Mouse (Mus musculus) cerebellum, adult 8-10 months (tissue): ENCODE measurements around the gene Dlgap5.

ENCODE experiments used
- DNase-seq: peaks from one replicate; pipeline ENCODE4 v3.0.0; 2022

The Dlgap5 gene

DNA sequence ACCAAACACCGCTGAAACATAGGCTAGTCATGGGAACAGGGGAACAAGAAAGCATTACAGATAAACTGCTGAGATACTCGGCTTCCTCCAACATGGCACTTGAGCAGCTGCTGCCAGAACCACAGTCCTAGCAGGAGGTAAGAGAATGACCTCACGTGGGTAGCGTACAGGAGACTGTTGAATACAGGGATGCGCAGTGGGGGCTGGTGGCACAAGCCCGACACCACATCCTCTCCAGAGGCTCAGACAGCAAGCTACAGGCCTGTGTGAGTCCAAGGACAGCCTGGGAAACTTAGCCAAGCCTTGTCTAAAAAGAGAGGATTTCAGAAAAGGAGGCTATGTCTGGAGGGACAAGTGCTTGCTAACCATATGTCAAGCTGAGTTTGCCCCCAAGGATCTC, 23.2 kb downstream of the Dlgap5 start:
- DNase-seq: no peak

DNA sequence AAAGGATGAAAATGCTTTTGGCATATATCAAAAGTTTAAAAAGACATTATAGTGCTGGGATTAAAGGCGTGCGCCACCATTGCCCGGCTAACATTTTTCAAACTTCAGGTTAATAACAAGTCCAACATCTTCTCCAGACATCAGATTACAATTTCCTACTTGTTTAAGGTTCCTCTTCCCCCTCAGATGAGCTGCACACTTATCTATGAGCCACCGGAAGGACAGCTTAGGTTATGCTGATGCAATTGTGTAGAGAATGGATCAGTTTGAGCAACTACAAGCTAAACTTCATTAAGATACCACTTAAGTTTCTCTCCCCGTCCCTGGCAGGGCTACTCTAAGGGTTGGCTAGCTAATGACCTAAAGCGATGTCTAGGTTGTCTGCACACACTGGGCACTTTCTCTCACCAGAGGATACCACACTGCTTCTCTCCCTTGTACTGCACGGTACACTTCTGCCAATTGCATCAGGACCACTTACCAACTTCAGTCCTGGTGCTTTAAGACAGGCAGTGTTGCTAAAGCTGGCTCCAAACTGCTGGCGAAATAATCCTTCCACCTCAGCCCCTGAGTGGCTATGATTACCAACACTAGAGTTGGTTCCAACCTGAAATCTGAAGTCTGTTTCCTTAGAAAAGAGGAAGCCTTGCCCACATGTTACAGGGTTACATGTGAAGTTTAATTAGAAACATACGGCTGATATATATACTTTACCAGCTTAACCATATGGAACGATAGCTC, 24.7 kb downstream of the Dlgap5 start:
- DNase-seq: no peak

DNA sequence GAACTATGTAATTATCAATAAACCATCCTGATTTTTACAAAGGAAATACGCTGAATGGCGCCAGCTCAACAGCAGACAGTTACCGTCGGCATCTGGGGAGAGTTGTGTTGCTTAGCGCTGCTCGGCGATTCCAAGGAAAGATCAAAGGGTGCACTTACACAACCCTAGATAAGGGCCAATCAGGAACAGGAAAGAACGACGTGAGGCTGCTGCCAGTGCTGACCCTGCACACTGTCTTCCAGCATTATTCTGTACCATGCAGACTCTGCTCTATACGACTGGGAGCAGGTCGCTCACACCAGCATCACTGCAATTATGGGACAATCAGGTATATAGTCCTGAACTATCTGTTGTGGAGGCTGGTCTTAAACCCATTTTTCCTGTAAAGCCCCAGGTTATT, 32.1 kb downstream of the Dlgap5 start:
- no peak for DNase-seq

DNA sequence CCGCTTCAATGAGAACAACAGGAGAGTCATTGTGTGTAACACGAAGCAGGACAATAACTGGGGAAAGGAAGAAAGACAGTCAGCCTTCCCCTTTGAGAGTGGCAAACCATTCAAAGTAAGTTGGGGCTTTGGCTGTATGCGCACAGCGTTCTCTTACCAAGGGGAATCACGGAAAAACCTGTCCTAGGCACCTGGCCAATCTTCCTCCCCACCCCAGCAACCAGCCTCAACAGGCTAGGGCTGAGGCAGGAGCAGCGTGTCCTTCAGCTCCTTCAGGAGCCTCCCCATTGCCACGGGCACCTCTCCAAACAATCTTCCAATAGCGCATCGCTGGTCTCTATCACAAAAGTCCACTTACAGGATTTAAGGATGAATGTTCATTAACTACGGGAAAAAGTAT, 33.6 kb downstream of the Dlgap5 start:
- DNase-seq: no peak

DNA sequence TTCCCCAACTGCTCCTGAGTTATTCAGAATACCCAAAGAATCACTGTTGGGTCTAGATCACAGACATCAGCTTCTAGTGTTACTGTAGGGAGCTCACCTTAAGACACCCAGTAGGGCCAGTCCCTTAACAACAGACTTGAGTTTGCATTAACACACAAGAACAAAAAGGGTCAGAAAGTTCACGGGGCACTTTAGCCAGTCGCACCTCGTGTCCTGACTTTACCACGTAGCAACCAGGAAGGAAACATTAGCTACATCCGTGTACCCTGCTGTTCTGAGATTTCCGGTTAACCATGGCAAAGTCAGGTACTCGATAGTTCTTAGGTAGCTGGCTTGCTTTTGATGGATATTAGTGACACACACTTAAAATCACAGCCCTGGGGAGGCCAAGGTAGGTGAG, 34.3 kb downstream of the Dlgap5 start:
- DNase-seq: no peak

DNA sequence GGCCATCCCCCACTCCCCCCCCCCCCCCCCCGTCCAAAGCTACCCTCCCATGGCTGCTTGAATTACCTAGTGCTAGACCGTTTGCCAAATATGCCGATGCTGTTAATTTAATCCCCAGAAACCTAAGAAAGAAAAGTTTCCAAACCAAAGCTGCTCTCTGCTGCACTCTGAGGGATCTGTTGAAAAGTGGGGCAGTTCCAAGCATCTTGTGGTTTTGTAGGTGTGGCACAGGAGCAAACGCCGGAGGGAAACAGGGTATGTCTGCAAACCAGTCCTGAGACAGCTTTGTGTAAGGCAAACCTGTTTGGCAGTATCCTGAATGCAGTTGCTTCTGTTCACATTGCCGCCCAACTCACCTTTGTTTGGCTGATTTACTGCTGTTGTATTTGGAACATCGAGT, 39.9 kb downstream of the Dlgap5 start:
- DNase-seq: no peak

DNA sequence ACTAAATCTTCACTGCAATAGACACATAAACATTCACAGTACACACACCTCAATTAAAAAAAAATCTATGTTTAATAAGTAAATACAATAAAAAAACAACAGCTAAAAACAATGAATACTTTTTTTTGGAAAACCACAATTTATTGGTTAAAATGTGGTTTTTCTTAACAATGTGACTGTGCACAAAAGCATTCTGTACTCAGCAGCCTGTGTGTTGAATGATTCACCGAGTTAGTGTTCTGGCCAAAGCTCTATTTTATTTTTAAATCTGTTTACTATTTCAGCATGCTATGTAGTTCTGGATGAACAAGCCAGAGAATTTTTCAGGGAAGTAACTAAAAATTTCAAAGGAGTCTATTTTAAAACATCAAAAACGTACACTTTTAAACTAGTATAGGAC, 41.7 kb downstream of the Dlgap5 start:
- DNase-seq: no peak

DNA sequence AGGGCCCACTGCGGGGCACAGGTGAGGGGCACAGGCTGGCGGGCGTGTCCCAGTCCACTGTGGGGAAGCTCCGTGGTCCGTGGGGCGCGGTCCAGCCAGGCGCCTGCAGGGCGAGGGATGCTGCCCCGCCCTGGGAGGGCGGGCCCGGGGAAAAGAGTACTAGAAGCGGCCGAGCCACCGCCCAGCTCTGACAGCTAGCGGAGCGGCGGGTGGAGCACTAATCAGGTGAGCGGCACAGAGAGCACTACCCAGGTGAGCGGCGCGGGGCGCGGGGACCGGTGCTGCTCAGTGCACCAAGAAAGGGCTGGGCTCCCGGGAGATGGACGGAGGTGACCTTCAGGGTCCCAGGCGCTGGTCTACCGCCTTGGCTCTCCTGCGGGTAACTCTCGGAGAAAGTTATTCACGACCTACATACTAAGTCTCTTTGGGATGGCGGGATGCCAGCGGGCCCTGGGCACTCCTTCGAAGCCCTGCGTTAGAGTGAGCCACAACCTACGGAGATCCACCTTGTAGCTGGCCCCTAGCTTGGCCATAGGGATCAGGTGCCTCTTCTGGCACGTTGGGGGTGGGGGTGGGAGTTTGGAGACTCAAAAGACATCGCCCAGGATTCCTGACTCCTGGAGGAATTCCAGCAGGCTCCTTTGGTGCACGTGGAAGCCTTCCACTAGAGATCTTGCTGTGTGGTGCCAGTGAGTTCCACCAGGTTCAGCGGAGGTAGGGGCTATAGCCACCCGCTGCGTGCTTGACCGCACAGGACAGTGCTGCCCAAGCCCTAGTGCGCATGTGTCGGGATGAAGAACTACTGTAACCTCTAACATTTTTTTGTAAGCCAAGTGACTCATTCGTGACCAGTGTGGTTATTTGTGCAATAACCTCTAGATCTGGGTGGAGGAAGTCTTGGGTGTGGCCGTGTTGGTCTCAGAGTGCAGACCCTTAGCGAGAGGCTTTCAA, 44.2 kb downstream of the Dlgap5 start:
- DNase-seq: no peak

DNA sequence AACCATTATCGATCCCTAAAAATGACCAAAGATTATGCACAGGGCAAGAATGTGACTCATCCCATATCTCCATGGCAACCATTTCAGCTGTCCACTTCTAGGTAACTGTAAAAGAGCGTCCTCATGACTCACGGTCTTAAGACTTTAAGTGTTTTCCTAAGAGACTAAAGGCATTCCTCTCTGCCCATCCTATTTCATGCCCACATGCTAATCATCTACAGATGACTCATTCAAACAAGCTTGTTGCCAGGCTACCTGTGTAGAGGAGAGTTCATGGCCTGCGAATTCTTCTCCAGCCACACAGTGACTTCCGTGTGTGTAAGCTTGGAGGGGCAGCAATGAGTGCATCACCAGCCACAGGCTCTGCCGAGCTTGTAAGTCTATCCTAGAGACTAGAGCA, 46.5 kb downstream of the Dlgap5 start:
- no peak for DNase-seq

DNA sequence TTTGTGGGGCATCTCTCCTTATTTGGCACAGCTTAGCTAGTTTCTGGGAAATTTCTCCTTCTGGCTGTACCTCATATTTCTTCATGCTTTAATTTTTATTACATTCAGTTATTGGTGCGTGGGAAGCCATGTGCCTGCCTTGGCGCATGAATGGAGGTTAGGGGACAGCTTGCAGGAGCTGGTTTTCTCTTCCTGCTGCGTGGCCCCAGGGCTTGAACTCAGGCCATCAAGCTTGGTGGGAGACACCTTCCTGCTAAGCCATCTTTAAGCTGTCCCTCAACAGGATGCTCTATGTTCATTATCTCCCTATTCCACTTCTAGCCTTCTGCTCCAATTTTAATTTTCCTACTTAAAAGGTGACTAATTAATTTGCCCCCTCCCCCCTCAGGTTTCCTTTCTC, 47.4 kb downstream of the Dlgap5 start:
- no peak for DNase-seq

DNA sequence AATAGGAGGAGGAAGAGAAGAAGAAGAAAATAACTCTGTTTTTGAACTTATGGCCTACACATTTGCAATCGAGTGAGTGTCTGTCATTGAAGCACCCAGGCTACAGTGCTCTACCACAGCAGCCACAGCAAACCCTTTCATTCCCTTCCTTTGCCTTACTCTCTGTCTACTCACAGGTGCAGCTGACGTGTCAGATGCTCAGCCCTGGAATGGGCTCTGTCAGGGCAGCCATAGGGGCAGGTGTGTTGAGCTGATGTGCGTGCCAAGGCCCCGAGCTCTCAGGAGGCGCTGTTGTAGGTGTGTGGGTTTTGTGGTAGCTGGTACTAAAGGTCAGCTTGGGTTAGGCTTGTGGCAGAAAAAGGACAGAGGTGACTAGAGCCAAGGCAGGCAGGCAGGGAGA, 48.5 kb downstream of the Dlgap5 start:
- no peak for DNase-seq

DNA sequence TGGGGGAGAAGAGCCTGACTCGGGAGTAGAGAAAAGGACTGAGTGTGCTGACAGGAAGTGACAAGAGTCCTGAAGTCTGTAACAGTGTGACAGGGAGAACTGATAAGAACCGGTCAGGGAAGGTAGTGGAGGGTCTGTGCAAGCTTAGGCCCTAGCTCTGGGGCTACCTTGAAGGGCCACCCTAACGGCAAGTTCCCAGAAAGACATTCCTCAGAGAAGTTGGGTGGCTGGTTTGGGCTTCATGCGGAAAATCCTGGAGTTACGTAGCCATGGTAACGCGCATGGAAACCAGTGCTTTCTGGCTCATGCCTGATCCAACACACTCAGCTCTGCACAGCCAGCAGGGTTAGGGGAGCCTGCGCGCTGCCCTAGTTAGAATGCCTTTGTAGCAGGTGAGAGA, 50.7 kb downstream of the Dlgap5 start, which contains the start of gene Lgals3:
TSS of gene Lgals3 (plus strand) at position 291 of the 400 bp plus-strand sequence.
- DNase-seq: no peak

DNA sequence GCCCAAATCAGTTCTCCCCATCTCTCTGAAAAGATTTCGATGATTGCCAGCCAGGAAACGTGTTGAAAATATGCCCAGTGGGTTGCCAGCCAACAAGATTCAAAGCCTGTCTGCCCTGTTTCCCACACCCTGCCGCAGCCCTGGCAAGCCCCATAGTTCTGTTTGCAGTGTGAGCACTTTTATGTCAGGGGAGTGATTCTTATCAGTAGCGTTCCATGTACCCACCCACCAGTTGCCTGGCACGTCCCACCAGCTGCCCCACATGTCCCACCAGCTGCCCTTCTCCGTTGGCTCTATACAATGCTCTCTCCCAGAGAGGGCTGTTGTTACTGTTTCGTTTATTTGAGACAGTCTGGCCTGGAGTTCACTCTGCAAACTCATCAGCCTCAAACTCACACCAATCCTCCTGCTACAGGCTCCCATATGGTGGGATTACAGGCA, 51.3 kb downstream of the Dlgap5 start:
- DNase-seq: no peak

DNA sequence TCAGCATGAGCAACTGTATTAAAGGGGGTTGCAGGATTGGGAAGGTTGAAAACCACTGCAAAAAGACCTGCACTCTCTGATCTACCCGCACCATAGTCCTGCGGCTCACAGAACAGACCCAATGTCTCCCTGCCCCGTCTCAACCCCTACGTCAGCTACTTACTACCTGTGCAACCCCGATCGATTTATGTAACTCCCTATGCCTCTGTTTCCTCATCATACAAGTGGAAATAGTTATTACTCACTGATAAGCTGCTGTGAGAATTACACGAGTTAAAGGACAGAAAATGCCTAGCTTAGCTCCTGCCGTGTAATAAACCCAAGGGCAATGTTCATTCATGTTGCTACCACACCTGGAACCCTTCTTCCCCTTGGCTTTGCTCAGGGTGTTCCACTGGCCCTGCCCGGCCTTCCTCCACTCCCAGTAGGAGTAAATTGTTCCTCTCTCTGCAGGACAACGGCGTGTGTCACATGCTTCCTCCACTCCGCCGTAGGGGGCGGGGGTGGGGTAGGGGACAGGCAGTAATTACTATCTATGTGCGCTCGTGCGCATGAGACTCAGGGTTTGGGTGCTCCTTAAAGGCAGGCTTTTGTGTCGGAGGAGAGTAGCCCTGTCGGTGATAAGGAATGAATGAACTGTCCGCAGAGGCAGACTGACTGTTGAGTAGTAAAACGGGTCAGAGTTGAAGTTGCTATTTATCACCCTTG, 53.3 kb downstream of the Dlgap5 start:
- no peak for DNase-seq

DNA sequence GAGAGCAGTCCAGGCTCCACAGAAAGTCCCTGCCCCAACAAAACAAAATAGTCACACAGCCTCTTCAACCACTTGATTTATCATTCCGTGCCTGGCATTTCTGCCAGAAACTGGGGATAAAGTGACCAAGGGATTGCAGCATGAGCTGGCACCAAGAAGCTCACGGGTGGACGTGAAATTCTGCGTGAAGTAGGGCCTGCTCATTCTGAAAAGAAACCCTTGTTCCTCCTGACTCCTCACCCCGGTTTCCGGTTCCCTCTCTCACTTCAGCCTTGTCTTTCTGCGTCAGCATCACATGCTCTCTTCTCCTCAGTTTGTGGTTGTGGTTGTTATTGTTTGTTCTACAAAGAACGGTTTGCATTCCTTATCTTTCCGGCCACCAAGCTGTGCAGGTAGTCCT, 56.3 kb downstream of the Dlgap5 start:
- no peak for DNase-seq

DNA sequence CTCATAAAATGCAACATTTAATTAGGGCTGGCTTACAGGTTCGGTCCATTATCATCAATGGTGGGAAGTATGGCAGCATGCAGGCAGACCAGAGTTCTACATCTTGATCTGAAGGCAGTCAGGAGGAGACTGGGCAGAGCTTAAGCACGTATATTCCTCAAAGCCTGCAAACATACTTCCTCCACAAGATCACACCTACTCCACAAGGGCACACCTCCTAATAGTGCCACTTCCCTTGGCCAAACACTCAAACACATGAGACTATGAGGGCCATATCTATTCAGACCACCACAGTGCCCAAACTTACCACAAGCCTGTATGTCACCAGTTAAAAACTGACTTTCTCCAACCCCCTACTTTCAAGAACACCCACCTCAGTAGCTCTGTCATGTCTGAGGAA, 56.8 kb downstream of the Dlgap5 start:
- DNase-seq: no peak

DNA sequence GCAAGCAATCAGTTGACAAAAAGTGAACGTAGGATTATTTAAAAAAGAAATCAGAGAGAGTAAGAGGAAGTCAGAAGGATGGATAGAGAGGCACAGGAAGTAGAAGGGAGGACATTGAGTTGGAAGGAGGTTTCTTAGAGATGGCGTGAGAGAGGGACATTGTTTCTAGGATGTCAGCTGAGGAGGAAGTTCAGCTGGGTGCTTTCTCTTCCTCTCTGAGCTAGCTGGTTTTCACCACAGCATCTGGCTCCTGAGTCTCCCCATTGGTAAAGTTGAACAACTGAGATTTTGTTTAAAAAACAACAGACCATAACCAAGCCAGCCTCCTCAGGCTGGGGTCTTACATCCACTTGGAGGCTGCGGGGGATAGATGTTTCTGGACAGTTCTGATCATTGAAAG, 58.6 kb downstream of the Dlgap5 start:
- no peak for DNase-seq

DNA sequence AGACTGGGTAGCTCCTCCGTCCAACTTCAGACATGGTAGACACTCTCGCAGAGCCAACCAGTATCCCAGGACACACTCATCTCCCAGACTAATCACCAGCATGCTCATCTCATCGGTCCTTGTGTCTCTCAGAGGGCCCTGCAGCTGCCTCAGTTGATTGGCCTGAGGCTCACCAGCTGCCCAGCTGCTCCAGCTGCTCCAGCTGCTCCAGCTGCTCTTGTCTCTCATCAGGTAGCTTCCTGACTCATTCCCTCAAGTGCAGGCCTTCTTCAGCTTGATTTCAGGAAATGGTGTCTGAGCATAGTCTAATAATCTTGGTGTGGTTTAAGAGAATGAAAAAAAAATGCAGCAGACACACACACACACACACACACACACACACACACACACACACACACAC, 61.6 kb downstream of the Dlgap5 start:
- DNase-seq: no peak

DNA sequence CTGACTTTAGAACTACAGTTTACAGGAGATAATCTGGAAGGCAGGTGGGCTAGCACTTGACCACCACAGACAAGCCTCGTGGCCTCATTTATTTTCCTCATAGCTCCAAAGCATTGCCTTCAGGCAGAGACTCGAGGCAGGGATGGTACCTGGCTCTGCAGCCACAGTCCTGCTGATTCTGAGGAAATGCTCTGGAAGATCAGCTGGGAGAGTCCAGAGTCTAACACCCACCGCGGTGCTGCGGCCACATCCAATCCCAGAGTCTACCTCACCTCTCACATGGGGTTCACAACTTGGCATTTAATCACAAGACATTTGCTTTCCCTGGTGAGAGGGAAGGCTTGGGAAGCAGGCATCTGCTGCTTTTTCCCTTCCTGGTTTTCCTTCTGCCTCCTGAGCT, 63.3 kb downstream of the Dlgap5 start:
- DNase-seq: no peak

DNA sequence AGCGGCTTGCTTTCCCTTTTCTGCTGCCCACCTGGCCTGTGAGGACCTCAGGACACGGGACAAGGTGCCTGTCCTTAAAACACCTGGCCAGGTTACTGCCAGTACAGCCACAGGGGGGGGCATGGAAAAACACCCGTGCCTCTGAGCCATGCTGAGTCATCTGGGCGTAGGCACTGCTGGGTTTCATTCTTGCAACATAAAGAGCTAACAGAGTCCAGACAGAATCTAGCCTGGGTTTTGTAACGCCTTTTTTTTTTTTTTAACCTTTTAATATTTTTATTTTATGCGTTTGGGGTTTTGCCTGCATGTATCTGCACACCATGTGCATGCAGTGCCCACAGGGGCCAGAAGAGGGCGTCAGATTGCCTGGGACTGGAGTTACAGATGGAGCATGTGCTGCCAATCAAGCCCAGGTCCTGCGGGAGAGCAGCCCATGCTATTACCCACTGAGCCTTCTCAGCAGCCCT, 64.1 kb downstream of the Dlgap5 start:
- DNase-seq: no peak

DNA sequence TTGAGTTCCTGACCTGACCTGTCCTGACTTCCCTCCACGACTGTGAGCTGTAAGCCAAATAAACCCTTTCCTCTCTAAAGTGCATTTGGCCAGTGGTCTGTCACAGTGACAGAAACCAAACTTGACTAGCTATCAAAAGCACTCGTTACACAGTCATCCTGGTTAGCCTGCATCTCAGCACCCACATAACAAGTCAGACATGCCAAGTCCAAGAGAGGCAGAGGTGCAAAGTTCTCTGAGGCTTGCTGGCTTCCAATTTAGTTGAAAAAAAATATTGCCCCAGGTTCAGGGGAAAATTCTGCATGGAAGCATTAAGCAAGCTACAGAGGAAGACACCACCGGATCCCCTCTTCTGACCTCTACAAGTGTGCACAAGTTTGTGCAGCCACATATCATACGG, 65.0 kb downstream of the Dlgap5 start:
- DNase-seq: no peak

DNA sequence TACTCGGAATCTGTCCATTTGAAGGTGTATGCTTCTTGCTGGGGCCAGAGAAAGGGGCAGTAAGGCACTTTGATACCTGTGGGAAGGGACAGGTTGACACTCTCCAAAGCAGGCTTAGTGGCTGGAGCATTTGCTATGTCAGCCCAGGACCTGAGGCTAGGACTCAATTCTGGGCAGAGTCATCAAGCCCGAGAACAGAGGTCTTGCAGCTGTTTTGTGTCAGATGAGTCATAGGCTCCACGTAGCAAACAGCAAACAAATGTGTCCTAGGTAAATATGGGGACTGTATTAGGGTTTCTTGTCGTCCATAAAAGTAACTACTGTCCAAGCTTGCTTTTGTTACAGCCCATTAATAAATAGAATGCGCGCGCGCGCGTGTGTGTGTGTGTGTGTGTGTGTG, 65.9 kb downstream of the Dlgap5 start:
- DNase-seq: no peak

DNA sequence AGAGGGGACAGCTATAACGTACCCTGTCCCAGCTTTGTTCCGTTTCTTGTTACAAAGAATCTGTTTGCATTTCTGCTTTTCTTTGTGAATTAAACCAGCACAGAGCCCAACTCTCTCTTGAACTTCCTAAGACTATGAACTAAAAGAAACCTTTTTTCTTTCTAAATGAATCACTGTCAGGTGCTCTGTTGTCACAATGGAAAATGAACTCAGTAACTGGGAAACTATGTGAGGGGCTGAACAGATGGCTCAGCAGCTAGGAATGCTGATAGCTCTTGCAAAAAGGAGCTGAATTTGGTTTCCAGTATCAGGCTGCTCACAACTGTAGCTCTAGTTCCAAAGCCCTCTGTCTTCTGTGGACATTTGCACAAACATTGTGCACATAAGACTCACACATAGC, 67.2 kb downstream of the Dlgap5 start:
- DNase-seq: no peak
